ENCODE assay signal across 22 mouse cellular contexts in genomic region chr3:115734841-115735240, GRCm38 (mm10). TPM values are rescaled to one million over a fixed set of nuclear protein-coding genes. Genes with fewer than 3 reads are reported as not detected.
DNase-seq lines count a peak whose midpoint lies in the region; ATAC-seq lines count a peak whose summit lies in the region.
"Had no signal": no experiment of that assay in that cellular context is flagged by ENCODE, and none has a peak within 500 bp of the region (broad histone marks: within the 10 kb centered on the region; RNA-seq: fewer than 3 reads in every experiment).

No protein-coding gene starts in this region.

- no peak overlapping the region for H3K27ac ChIP-seq in hindbrain, embryonic 16.5 days (ENCODE audit: low read depth, low read length)
- H3K27ac ChIP-seq: embryonic facial prominence, embryonic 15.5 days; forebrain, embryonic 15.5 days; hindbrain, embryonic 10.5 days; hindbrain, embryonic 14.5 days had no signal

- no peak overlapping the region for H3K4me3 ChIP-seq in hindbrain, embryonic 16.5 days (ENCODE audit: low read length)
- H3K4me3 ChIP-seq: embryonic facial prominence, embryonic 15.5 days; erythroblast, embryonic 14.5 days; forebrain, embryonic 15.5 days; heart, embryonic 15.5 days; hindbrain, embryonic 10.5 days had no signal

- no peaks in the 10 kb centered on the region for H3K9me3 ChIP-seq in hindbrain, embryonic 16.5 days (ENCODE audit: control insufficient read depth, low read length)
- H3K9me3 ChIP-seq: embryonic facial prominence, embryonic 15.5 days; forebrain, embryonic 15.5 days; heart, embryonic 15.5 days; hindbrain, embryonic 10.5 days had no signal

- no peak overlapping the region for H3K9ac ChIP-seq in hindbrain, embryonic 16.5 days (ENCODE audit: low read depth, low read length)
- H3K9ac ChIP-seq: embryonic facial prominence, embryonic 15.5 days; forebrain, embryonic 15.5 days; heart, embryonic 15.5 days; hindbrain, embryonic 14.5 days had no signal

- H3K36me3 ChIP-seq in hindbrain, embryonic 16.5 days (ENCODE audit: control insufficient read depth, insufficient read depth, low read length): no peaks in the 10 kb centered on the region
- H3K36me3 ChIP-seq: embryonic facial prominence, embryonic 15.5 days; forebrain, embryonic 15.5 days; heart, embryonic 15.5 days; hindbrain, embryonic 10.5 days had no signal

- DNase-seq in thymus, postnatal 0 days (ENCODE audit: low spot score): peak; percentile 32
- no peak for DNase-seq in thymus, postnatal 36 days
- peak; percentile 49 for DNase-seq in induced T-regulatory cell, adult 2 months (ENCODE audit: low read depth)
- DNase-seq in adrenal gland, adult (ENCODE audit: inconsistent age in 2 of 2, low spot score in 1 of 2): no peak
- DNase-seq in spleen, adult 18-20 months: no peak
- DNase-seq: adrenal gland, postnatal 14 days; B cell, adult 2 months; cerebellum, adult 11-12 months; cerebellum, adult 9-10 months; cerebellum, postnatal 25 days; gastrocnemius, postnatal 10 days; heart, adult 18-20 months; kidney, adult 11 months had no signal

- 79% methylated on average over 3 of the region's 3 CpGs for WGBS in hindbrain, embryonic 16.5 days

- H3K4me2 ChIP-seq in hindbrain, embryonic 16.5 days (ENCODE audit: low read length): no peak overlapping the region
- H3K4me2 ChIP-seq: embryonic facial prominence, embryonic 15.5 days; forebrain, embryonic 15.5 days; heart, embryonic 11.5 days; heart, embryonic 15.5 days; hindbrain, embryonic 14.5 days had no signal

- ATAC-seq in CD4-positive, CD25-positive, alpha-beta regulatory T cell, adult 4 months: peak; percentile 70
- no peak for ATAC-seq in hindbrain, embryonic 16.5 days
- ATAC-seq: forebrain, embryonic 15.5 days had no signal

- peaks cover 3% of the 10 kb centered on the region for H3K4me1 ChIP-seq in hindbrain, embryonic 16.5 days (ENCODE audit: control insufficient read depth, insufficient read depth, low read depth, low read length)
- H3K4me1 ChIP-seq: hindbrain, embryonic 10.5 days had no signal

- no peaks in the 10 kb centered on the region for H3K27me3 ChIP-seq in hindbrain, embryonic 16.5 days (replicated peaks; ENCODE audit: control insufficient read depth, insufficient read depth, low read length)
- H3K27me3 ChIP-seq: embryonic facial prominence, embryonic 15.5 days; forebrain, embryonic 15.5 days; heart, embryonic 15.5 days had no signal

RNA-seq across cellular contexts. Expression of gene S1pr1, which starts 20.0 kb away (rescaled TPM):
- polyA plus RNA-seq in thymus, postnatal 0 days (2015; fragmentation: Nextera tagmentation; extraction: Ambion mirVana): 12.3 and 13.2 TPM in 2 replicates
- 100 to 1,000 TPM; 195 to 238 TPM for polyA plus RNA-seq in CD4-positive, CD25-positive, alpha-beta regulatory T cell, adult 4 months (2017; shearing (Covaris generic))
- polyA plus RNA-seq in hindbrain, embryonic 16.5 days (2015; fragmentation: Nextera tagmentation; extraction: Ambion mirVana): 37.6 and 39.9 TPM in 2 replicates
- polyA plus RNA-seq: erythroblast, embryonic 14.5 days had no signal

Comparison
In these comparisons a context has a peak if more than half of its experiments do, and no peak if none do; other contexts are left out.
1. DNase-seq: peak in thymus, postnatal 0 days (single experiment) and induced T-regulatory cell, adult 2 months (single experiment); none in thymus, postnatal 36 days (0 of 2), adrenal gland, adult (0 of 2) and spleen, adult 18-20 months (0 of 2).